Mouse (Mus musculus) gastrocnemius, adult 8-10 months (tissue): Measurements from ENCODE around the gene Lrfn4. TPM values are rescaled to one million over a fixed set of nuclear protein-coding genes. Genes with fewer than 3 reads are reported as not detected.
"Not testable (repeated sequence)": the region's sequence is repeated elsewhere in the genome, so short reads cannot be mapped to it uniquely, and the experiment has no call there.

Experiments
- DNase-seq, 2 experiments: peaks; one replicate each; pipeline ENCODE4 v3.0.0; 2022; ENCODE audit warnings: low spot score in 2 of 2
- total RNA-seq, 4 experiments: library from RNA; stranded (reverse); gene quantifications; 2 replicates each; pipeline ENCODE4 v1.2.4; 2022

Lrfn4 gene
- total RNA-seq, 4 experiments from 2014 or later: 0.46 to 6.3 (median 1.1) TPM

GRCm38 (mm10) chr19:4612181-4612961, 3.1 kb downstream of the Lrfn4 start:
- DNase-seq: no peak

- peak in 1 of 2 experiments; percentile 72 for DNase-seq
These were observed 5.4 kb downstream of the Lrfn4 start for GRCm38 (mm10) chr19:4610109-4610508.

- DNase-seq: no peak
These were observed 7.0 kb downstream of the Lrfn4 start for GRCm38 (mm10) chr19:4608511-4608910.

- no peak for DNase-seq
These were observed 8.1 kb downstream of the Lrfn4 start for GRCm38 (mm10) chr19:4607406-4607805.

GRCm38 (mm10) chr19:4605654-4606053, 9.8 kb downstream of the Lrfn4 start:
- no peak for DNase-seq

GRCm38 (mm10) chr19:4603801-4604723, 11.4 kb downstream of the Lrfn4 start:
- DNase-seq: no peak

GRCm38 (mm10) chr19:4602459-4602858, 13.0 kb downstream of the Lrfn4 start:
- DNase-seq: no peak

GRCm38 (mm10) chr19:4596071-4596470, 19.4 kb downstream of the Lrfn4 start:
- no peak for DNase-seq

GRCm38 (mm10) chr19:4593792-4594522, 21.5 kb downstream of the Lrfn4 start:
- DNase-seq: no peak

- no peak for DNase-seq
These were observed 25.4 kb downstream of the Lrfn4 start for GRCm38 (mm10) chr19:4590025-4590424.

GRCm38 (mm10) chr19:4589081-4589480, 26.4 kb downstream of the Lrfn4 start:
- DNase-seq: no peak

GRCm38 (mm10) chr19:4588430-4588829, 27.0 kb downstream of the Lrfn4 start:
- no peak for DNase-seq

GRCm38 (mm10) chr19:4587426-4587825, 28.0 kb downstream of the Lrfn4 start:
- DNase-seq: no peak

- not testable (repeated sequence) for DNase-seq
These were observed 28.7 kb downstream of the Lrfn4 start for GRCm38 (mm10) chr19:4586783-4587182.

GRCm38 (mm10) chr19:4583856-4584255, 31.6 kb downstream of the Lrfn4 start:
- no peak for DNase-seq

- no peak for DNase-seq
These were observed 36.2 kb downstream of the Lrfn4 start for GRCm38 (mm10) chr19:4579296-4579695.

- peak; percentile 24 to 38 for DNase-seq
These were observed 36.7 kb downstream of the Lrfn4 start for GRCm38 (mm10) chr19:4578799-4579198.

GRCm38 (mm10) chr19:4573241-4573640, 42.2 kb downstream of the Lrfn4 start:
- DNase-seq: no peak

GRCm38 (mm10) chr19:4572467-4572866, 43.0 kb downstream of the Lrfn4 start:
- DNase-seq: no peak

GRCm38 (mm10) chr19:4572061-4572460, 43.4 kb downstream of the Lrfn4 start:
- DNase-seq: no peak

GRCm38 (mm10) chr19:4571658-4572057, 43.8 kb downstream of the Lrfn4 start:
- DNase-seq: no peak

- DNase-seq: no peak
These were observed 44.7 kb downstream of the Lrfn4 start for GRCm38 (mm10) chr19:4570815-4571214.
